Mouse (Mus musculus) E14TG2a.4 (cell line): ENCODE data around the gene Wdr82.

Experiments used
- H3K27me3 ChIP-seq: 2 replicates; pipeline ENCODE4 v1.6.1; 2014; ENCODE audit warnings: low read length, control low read depth; ENCODE audit not compliant: insufficient read depth
- H3K36me3 ChIP-seq: 2 replicates; pipeline ENCODE4 v1.6.1; 2014; ENCODE audit warnings: low read length, control low read depth; ENCODE audit not compliant: insufficient read depth
- H3K4me1 ChIP-seq: replicated peaks from 2 replicates; pipeline ENCODE4 v1.6.1; 2014; ENCODE audit warnings: low read depth, low read length, control low read depth
- H3K4me3 ChIP-seq: replicated peaks from 2 replicates; pipeline ENCODE4 v1.5.1; 2014; ENCODE audit warnings: mild to moderate bottlenecking, low read length
- H3K9me3 ChIP-seq: 2 replicates; pipeline ENCODE4 v1.6.1; 2014; ENCODE audit warnings: low read length, control low read depth
- CTCF ChIP-seq: conservative IDR thresholded peaks from 2 replicates; pipeline ENCODE4 v1.5.1; 2014; ENCODE audit warnings: low read length
- NANOG ChIP-seq: IDR thresholded peaks from 2 replicates; pipeline ENCODE4 v1.6.1; 2014; ENCODE audit warnings: borderline replicate concordance, low read length, mixed read lengths
- POU5F1 ChIP-seq: IDR thresholded peaks from 2 replicates; pipeline ENCODE4 v1.6.1; 2014; ENCODE audit warnings: low read length, borderline replicate concordance

Wdr82 gene

DNA sequence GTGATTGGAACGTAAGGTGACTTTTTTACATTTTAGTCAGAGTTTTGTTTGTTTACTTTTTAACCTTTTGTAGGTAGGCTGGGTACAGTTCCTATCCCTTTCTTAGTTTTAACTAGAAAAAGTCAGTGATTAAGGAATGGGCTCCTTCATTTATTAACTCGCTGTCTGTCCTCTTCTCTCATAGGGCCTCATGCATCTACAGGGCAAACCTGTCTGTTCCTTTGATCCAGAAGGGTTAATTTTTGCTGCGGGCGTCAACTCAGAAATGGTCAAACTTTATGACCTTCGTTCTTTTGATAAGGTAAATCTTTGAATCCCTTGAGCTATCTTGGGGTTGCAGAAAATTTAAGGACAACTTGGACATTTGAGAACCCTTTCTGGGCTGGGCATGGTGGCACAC is 13.3 kb downstream of the Wdr82 start:
- Histone ChIP-seq H3K36me3 (peaks cover 100% of the 10 kb centered on the region), H3K4me1 (peaks cover 72% of the 10 kb centered on the region), H3K9me3 (no peaks in the 10 kb centered on the region), H3K27me3 (no peaks in the 10 kb centered on the region), H3K4me3 (no peak overlapping the region)
- TF ChIP-seq POU5F1 (no peak), CTCF (no peak), NANOG (no peak)

DNA sequence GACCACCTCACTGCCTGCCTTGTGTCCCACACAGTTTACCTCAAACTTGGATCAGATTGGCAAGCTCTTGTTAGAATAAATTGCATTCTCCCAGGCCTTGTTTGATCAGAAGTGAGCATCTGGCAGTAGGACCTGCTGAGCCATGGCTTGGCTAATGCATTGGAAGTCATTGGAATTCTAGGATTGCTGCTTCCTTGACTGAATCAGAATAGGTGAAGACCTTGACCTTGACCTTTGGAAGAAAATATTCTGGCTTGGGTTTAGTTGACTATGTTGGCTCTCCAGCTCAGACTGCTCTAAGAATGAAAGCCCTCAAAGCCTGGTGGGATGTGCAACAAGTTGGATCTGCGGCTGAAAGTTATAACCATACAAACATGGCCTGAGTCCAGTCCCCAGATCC is 20.6 kb downstream of the Wdr82 start:
- Histone ChIP-seq H3K27me3 (no peaks in the 10 kb centered on the region), H3K4me1 (peaks cover 75% of the 10 kb centered on the region), H3K4me3 (no peak overlapping the region), H3K36me3 (peaks cover 98% of the 10 kb centered on the region), H3K9me3 (peaks cover 2% of the 10 kb centered on the region)
- no peak for TF ChIP-seq CTCF
- TF ChIP-seq NANOG = no peak
- TF ChIP-seq POU5F1 = no peak

DNA sequence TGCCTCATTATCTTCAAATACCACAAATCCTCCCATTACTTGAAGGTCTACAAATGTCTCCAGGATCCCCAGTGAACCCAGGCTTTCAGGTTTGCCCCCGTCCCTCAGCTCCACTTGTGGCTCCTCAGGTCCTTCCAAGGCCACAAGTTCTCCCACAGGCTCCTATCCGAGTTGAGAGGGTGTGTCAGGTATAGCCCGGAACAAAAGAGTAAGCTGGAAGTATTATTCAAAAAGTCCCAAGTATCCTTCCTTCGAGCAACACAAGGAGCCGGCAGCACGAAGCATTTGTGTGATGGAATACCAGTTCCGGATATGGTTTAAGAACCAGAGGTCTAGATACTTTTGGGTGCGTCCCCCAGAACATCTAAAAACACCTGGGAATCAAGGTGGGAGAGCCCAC is 21.3 kb downstream of the Wdr82 start:
- Histone ChIP-seq H3K9me3 (peaks cover 5% of the 10 kb centered on the region), H3K4me1 (peaks cover 73% of the 10 kb centered on the region), H3K36me3 (peaks cover 98% of the 10 kb centered on the region), H3K27me3 (no peaks in the 10 kb centered on the region), H3K4me3 (no peak overlapping the region)
- no peak for TF ChIP-seq NANOG
- TF ChIP-seq CTCF = no peak
- no peak for TF ChIP-seq POU5F1

DNA sequence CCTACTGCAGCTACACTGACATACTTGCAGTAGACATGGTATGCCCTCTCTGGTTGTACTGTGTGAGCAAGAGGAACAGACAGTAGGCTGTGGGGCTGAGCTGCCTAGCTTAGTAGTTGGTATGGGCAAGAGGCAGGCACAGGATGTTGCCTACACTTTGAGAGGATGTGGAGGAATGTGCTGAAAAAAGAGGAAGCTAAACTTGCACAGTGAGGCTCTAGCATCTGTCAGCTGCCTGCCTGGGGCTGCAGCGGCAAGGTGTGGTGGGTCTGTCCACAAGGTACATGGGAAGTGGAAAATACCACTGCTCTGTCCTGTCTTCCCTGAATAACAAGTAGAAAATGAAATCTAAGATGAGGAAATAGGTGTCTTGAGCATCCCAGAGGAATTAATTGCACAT is 22.3 kb downstream of the Wdr82 start:
- Histone ChIP-seq H3K36me3 (peaks cover 97% of the 10 kb centered on the region), H3K4me3 (no peak overlapping the region), H3K9me3 (peaks cover 5% of the 10 kb centered on the region), H3K4me1 (peaks cover 73% of the 10 kb centered on the region), H3K27me3 (no peaks in the 10 kb centered on the region; the same call in 1 of the 2 replicates)
- TF ChIP-seq NANOG (no peak), CTCF (no peak), POU5F1 (no peak)

DNA sequence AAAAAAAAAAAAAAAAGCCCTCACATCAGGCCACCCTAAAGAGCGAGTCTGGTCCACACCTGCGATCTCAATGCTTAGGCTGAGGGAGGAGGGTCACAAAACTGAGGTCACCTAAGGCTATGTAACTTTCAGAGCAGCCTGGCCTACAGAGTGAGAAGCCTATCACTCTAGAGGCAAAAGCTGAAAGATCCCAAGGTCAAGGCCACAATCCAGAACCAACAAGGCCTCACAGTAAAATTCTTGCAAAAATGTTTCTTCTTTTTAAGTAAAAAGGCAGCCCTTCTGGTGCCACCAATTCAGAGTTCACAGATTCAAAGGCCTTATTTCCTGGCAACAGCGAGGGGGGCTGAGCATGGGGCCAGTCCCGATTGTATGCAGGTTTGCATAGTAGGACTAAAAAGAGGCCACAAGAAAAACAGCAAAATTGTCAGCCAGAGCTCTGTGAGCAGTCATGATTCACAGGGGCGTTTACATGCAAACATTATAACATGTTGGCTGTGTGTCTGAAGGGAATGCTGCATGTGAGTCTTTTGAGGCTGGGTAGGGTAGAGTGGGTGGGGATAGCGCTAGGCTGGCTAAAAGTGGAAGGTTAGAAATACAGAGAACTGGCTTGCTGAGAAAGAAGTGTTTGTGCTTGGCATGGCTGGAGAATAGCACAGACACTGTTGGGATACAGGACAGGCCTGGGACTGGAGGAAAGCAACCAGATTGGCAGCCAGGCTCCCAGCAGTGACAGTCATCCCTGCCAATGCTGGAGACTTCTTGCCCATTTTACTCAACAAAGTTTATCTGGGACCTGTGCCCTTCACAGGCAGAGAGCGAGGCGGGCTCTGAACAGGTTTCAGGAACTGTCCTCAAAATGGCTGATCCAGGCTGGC is 23.4 kb downstream of the Wdr82 start:
- H3K4me1 ChIP-seq = peaks cover 68% of the 10 kb centered on the region

DNA sequence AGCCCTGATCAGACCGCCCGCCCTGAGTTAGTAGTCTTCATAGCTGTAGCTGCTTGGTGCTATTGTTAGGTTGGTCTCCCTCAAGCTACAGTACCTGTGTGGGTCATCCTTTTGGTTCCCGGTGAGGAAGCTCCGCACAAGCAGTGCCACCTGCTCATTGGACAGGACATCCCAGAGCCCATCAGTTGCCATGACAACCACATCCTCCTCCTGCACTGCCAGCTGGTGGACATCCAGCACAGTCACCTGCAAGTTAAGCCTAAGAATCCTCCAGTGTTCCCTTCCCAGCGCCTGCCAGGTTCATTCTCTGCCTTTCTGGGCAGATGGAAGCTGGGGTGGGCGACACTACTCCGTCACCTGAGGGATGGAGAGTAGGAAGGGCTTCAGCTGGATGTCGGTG is 25.0 kb downstream of the Wdr82 start:
- H3K27me3 ChIP-seq = no peaks in the 10 kb centered on the region; the same call in 1 of the 2 replicates
- H3K4me1 ChIP-seq = peaks cover 68% of the 10 kb centered on the region
- TF ChIP-seq NANOG (no peak), CTCF (no peak), POU5F1 (no peak)
- peaks cover 70% of the 10 kb centered on the region for H3K36me3 ChIP-seq
- no peak overlapping the region for H3K4me3 ChIP-seq
- H3K9me3 ChIP-seq = peaks cover 5% of the 10 kb centered on the region

More for the DNA sequence above, 23.4 kb downstream of the Wdr82 start:
- no peaks in the 10 kb centered on the region; the same call in 1 of the 2 replicates for H3K27me3 ChIP-seq
- peaks cover 5% of the 10 kb centered on the region for H3K9me3 ChIP-seq
- H3K36me3 ChIP-seq = peaks cover 86% of the 10 kb centered on the region
- TF ChIP-seq CTCF = no peak
- no peak overlapping the region for H3K4me3 ChIP-seq

DNA sequence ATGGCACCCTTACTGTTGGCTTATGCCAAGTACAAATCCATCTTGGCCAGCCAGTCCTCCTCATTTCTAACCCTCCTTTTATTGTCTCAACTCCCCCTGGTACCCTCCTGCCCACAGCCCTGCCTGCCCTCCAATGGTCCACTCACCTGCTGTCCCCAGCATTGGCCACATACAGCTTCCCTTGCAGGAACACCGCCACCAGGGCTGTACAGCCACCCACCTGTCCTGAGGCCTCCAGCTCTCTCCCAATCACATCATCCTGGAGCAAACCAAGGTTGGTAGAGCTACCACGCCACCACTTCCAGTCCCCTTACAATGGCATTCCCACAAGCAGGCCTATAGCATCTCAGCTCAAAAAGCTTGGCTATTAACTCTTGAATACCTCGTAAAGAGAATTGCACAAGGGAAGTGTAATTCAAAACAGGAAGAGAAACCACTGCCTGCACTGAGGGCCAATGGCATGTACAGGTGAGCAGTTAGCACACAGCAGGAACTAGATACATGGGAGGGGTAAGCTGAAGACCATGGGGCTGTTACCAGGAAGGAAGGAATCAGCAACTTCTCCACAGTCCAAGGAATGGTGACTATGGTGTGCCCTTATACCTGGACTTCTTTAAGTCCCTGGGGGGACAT is 26.5 kb downstream of the Wdr82 start:
- Histone ChIP-seq H3K27me3 (no peaks in the 10 kb centered on the region; the same call in 1 of the 2 replicates), H3K36me3 (peaks cover 55% of the 10 kb centered on the region), H3K9me3 (peaks cover 5% of the 10 kb centered on the region), H3K4me1 (peaks cover 62% of the 10 kb centered on the region), H3K4me3 (peak overlapping the region; percentile 84; the same call in 1 of the 2 replicates)
- TF ChIP-seq CTCF (no peak), POU5F1 (no peak), NANOG (no peak)

DNA sequence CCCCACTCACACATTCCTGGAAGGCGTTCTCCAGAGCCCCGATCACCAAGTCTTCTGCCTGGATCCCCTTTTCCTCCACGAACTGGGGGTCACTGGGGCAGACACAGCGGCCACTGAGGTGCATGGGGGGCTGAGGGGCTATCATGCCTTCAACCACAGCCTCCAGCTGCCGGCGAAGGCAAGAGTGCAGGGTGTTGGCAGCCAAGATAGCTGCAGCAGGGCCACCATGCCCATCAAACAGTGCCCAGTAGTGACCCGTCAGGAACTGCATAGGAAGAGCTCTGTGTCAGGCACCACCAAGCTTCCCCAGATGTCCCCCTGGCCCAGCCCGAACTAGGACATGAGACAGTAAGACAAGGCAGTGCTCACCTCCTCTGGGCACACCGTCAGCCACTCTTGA is 27.0 kb downstream of the Wdr82 start:
- Histone ChIP-seq H3K36me3 (peaks cover 50% of the 10 kb centered on the region), H3K9me3 (peaks cover 5% of the 10 kb centered on the region), H3K27me3 (no peaks in the 10 kb centered on the region; the same call in 1 of the 2 replicates), H3K4me3 (peak overlapping the region; percentile 84), H3K4me1 (peaks cover 59% of the 10 kb centered on the region)
- TF ChIP-seq CTCF (no peak), POU5F1 (no peak), NANOG (no peak)
